Mouse (Mus musculus) splenic B cell, adult 2 months (primary cell): ENCODE measurements around the gene Trim28.

ENCODE experiments used
- DNase-seq: peaks from one replicate; pipeline ENCODE4 v3.0.0-alpha.2; 2011; ENCODE audit warnings: low read depth, low spot score
- H3K27me3 ChIP-seq: 2 replicates; pipeline ENCODE4 v1.6.1; 2012; ENCODE audit warnings: mild to moderate bottlenecking, low read length, moderate library complexity, mixed read lengths; ENCODE audit not compliant: control insufficient read depth, poor library complexity, insufficient read depth, severe bottlenecking
- H3K36me3 ChIP-seq: 2 replicates; pipeline ENCODE4 v1.6.1; 2012; ENCODE audit warnings: mild to moderate bottlenecking, low read length, moderate library complexity, mixed read lengths; ENCODE audit not compliant: control insufficient read depth, poor library complexity, insufficient read depth, severe bottlenecking

The Trim28 gene

DNA sequence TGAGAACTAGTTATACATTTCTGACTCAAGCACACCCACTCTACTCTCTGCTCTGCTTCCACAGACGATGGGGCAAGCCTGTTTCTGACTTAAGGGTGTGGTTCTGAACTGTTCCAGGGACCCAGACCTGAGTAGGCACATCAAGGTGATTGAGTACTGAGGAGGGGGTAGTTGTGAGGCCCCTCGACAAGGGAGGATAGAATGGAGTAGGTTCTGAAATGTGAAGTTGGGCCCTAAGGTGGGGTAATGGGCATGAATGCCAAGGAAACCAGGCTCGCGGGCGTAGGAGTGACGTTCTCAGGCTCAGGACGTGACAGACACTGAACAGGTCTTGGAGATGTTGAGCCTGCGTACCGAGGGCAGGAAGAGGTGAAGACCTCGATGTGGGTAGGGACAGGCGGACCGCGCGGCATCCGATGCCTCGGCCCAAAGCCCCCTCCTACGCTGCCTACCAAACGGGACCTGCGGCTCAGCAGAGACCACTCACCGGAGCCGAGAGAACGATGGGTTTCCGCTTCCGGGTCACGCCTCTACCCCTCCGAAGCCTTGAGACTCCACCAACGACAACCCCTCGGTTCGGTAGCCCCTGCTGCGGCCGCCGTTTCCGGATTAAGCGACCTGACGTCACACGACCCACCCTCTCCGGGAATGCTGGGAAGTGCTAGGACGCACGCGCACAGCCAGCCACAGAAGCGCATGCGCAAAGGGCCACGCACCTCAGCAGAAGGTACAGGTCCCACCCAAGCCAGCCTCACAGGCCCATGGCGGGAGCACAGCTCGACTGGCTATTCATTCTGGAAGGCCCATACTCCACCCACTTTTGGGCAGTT, 35.4 kb downstream of the Trim28 start, which contains the start of gene Chmp2a:
TSS of gene Chmp2a (minus strand) at position 660 of the 830 bp plus-strand sequence.
- H3K36me3 ChIP-seq, result peaks cover 8% of the 10 kb centered on the region
- DNase-seq, result peak; percentile 98
- no peaks in the 10 kb centered on the region for H3K27me3 ChIP-seq

DNA sequence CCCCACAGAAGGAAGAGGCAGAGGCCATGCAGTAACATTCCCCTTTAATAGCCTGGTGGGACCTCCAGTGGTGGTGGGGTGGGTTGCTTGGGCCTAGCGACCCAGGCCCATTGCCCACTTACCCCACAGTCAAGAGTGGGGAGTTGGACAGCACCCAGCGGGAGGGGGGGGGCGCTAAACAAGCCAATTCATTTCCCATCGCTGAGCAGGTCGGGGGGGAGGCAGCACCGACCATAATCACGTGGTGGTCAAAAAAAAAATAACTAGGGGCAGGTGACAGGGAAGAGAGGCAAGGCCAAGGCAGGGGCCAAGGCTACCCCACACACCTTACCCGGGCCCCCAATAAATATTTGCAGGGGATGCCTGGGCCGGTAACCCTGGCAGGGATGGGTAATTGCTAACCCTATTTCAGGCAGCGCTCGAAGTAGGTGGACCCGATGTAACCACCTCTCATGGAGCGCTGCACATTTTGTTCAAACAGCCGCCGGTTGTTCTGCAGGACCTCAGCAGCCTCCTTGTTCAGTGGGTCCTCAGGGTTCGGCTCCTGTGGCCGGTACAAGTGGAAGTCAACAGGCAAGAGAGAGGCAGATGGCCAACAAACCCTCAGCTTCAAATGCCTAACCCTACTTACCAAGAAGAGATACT, 36.4 kb downstream of the Trim28 start:
- no peak for DNase-seq
- H3K27me3 ChIP-seq, result no peaks in the 10 kb centered on the region
- peaks cover 3% of the 10 kb centered on the region for H3K36me3 ChIP-seq

- no peaks in the 10 kb centered on the region; the same call in none of the 2 replicates for H3K36me3 ChIP-seq
- no peaks in the 10 kb centered on the region for H3K27me3 ChIP-seq
- no peak for DNase-seq
Observed at GRCm38 (mm10) chr7:13036806-13037205, 37.9 kb downstream of the Trim28 start.

DNA sequence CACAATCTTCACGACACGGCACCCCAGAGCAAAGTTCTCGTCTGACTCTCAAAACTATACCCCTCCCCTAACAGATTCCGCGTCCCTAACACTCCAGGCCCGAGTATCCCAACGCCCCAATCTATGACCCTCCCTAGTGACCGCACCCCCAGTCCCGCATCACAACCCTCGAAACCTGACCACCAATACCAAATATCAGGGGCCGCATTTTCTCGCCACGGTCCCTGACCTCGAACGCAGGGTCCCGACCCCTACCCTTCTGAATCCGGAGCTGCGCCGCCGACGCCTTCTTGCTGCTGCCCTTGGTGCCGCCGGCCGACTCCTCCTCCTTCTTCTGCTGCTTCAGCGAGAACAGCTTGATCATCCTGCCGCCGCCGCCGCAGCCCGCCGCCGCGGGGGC, 38.5 kb downstream of the Trim28 start:
- DNase-seq, result no peak
- Histone ChIP-seq H3K36me3 (no peaks in the 10 kb centered on the region; the same call in none of the 2 replicates), H3K27me3 (no peaks in the 10 kb centered on the region)

DNA sequence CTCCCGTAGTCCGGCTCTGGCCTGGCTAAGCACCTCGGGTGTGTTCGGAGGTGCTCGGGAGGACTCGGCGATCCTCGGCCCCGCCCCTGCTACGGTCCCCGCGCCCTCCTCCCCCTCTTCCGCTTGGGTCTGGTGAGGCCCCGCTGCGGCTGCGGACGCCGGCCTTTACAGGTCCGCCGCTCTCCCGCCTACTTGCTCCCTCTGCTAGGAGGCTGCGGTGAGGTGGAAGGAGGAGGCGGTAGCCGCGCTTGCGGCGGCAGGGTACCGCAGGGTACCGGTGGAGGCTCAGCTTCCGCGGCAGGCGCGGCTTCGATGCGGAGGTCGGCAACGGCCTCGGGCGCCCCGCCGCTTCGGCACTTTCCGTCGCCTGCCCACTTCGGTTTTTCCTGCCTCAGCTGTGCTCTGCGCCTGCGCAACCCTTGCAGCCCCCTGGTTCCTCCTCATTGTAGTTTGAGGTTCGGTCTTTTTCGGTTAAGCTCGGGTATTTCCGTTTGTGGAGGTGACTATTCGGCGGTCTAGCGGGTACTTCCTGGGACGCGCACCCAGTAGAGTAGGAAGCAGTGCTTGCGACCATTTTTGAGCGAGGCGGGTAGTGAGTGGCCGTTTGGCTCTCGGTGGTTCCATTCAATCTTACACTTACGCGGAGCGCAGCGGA, 39.1 kb downstream of the Trim28 start, which contains the start of gene Ube2m:
TSS of gene Ube2m (minus strand) at position 375 of the 655 bp plus-strand sequence.
- peak; percentile 99 for DNase-seq
- no peaks in the 10 kb centered on the region; the same call in 1 of the 2 replicates for H3K36me3 ChIP-seq
- H3K27me3 ChIP-seq, result no peaks in the 10 kb centered on the region

- H3K36me3 ChIP-seq, result no peaks in the 10 kb centered on the region
- DNase-seq, result peak; percentile 33
- H3K27me3 ChIP-seq, result no peaks in the 10 kb centered on the region
Observed at GRCm38 (mm10) chr7:13038621-13039169, 39.8 kb downstream of the Trim28 start.

DNA sequence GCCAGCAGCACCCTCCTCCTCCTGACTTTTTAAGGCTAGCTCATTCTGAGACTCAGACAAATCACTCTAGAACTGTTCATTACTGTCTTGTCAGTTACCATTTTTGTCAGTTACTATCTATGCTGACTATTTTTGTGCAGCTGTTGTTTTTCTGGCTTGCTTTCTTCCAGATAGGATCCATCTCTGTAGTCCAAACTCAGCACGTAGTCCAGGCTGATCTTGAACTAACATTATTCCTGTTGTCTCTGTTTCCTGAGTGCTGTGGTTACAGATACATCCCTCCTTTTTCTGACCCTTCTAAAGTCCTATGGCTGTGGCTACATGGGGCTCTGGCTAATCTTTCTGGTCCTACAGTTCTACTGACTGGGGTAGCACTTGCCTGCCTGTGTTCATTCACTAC, 40.3 kb downstream of the Trim28 start:
- H3K36me3 ChIP-seq, result no peaks in the 10 kb centered on the region
- DNase-seq, result no peak
- no peaks in the 10 kb centered on the region for H3K27me3 ChIP-seq

DNA sequence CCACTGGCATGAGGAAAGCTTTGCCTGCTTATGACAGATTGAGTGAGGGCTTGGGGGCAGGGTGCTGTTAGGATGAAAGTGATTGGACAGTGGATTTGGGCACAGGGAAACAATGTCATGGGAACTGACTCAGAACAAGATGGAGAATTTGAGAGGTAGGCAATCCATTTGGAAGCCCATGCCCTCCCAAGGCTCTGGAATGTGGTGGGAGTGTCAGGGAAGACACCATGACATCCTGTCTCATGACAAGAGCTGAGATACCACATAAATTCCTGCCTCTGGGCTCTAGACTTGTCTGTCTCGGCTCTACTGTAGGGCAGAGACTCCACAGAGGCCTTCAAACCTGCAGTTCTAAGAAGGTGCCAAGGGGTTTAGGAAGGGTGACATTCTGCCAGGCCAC, 42.3 kb downstream of the Trim28 start:
- no peak for DNase-seq
- no peaks in the 10 kb centered on the region for H3K36me3 ChIP-seq
- no peaks in the 10 kb centered on the region for H3K27me3 ChIP-seq

DNA sequence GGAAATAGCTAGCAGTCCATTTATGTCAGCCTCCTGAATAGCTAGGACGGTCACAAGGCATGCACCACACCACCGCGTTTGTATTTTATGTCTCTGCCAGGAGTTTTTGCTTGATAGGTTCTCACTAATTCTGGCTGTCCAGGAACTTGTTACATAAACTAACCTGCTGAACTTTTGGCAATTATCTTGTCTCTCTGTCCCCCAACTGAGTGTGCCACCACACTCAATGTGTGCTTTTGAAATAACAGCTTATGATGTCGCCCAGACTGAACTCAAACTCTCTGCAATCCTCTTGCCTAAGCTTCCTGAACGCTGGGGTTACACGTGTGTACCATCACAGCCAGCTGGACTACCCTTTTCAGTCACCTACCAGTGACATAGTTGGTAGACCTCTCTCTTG, 43.6 kb downstream of the Trim28 start:
- Histone ChIP-seq H3K36me3 (no peaks in the 10 kb centered on the region), H3K27me3 (no peaks in the 10 kb centered on the region)
- DNase-seq, result no peak

DNA sequence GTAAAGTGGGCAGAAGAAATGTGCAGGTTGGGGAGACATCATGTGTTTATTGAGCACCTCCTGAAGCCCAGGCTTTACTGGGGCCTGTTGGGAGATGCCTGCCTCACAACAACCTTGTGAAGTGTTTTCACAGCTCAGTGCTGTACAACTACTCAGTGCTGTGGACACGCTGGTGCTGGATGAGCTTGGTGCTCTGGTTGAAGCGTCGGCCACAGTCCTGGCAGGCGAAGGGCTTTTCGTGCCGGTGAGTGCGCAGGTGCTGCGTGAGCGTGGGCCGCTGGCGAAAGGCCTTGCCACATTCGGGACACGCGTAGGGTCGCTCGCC, 44.2 kb downstream of the Trim28 start:
- no peak for DNase-seq
- Histone ChIP-seq H3K36me3 (no peaks in the 10 kb centered on the region), H3K27me3 (no peaks in the 10 kb centered on the region)

GRCm38 (mm10) chr7:13043445-13044253, 44.7 kb downstream of the Trim28 start:
- no peak for DNase-seq
- Histone ChIP-seq H3K36me3 (no peaks in the 10 kb centered on the region), H3K27me3 (no peaks in the 10 kb centered on the region)

DNA sequence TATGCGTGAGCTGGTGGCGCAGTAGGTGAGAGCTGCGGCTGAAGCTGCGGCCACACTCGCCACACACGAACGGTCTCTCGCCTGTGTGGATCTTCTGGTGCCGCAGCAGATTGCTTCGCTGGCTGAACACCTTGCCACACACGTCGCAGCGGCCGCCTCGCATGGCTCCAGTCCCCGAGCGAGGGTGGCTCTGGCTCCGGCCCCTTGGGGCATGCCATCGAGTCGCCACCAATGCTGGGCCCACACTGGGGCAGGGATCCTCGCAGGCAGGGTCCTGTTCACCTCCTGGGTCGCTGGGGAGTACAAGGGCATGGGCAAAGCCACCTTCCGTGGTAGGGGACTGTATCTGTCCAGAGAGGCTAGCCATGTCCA, 45.3 kb downstream of the Trim28 start:
- H3K36me3 ChIP-seq, result no peaks in the 10 kb centered on the region

DNA sequence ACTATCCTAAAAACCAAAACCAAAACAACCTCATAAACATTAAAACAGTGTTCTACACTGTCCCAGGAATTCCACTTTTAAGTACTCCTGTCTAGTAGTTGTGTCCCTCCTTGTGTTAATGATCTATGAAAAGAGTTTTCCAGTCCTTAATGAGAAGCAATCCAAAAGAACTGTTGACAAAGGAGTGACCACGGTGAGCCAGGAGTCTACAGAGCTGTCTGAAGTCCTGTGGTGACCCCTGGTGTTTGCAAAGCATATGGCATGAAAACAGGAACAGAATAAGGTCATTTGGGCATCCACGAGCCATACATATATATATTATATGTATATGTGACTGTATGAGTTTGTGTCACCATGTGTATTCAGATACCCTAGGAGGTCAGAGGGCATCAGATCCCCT, 47.2 kb downstream of the Trim28 start:
- peak; percentile 89 for DNase-seq
- Histone ChIP-seq H3K27me3 (no peaks in the 10 kb centered on the region), H3K36me3 (no peaks in the 10 kb centered on the region)

More for the DNA sequence above, 45.3 kb downstream of the Trim28 start:
- no peak for DNase-seq
- no peaks in the 10 kb centered on the region for H3K27me3 ChIP-seq

DNA sequence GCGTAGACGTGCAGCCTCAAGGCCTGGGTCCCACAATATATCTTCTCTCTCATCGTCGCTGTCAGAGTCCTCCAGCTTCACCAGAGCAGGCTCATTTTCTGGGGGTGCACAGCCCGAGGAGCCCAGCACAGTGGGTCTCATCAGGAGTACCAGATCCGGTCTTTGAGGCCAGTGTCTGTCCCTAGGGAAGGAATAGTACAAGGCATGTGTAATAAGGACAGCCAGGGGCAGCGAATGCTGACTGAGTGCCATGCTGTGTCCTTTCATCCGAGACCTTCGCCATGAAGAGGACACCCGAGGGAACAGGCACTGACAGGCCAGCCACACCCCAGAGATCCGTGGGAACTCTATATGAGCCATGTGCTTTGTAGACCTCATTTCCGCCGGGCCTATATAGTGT, 54.1 kb downstream of the Trim28 start:
- DNase-seq, result no peak
- Histone ChIP-seq H3K36me3 (no peaks in the 10 kb centered on the region), H3K27me3 (no peaks in the 10 kb centered on the region)
